Mouse (Mus musculus) intestine, embryonic 15.5 days (tissue): ENCODE measurements around the gene Tenm4. TPM values are rescaled to one million over a fixed set of nuclear protein-coding genes. Genes with fewer than 3 reads are reported as not detected.

Experiments
- ATAC-seq: fragments of 200-750 bp; cut with Nextera tagmentation; 2 replicates; pipeline ENCODE4 v1.8.0; 2017; ENCODE audit warnings: moderate TSS enrichment, moderate library complexity
- H3K27ac ChIP-seq: fragments of 300-500 bp; sonication (generic); 2 replicates; pipeline ENCODE4 v1.5.1; 2015; ENCODE audit warnings: mild to moderate bottlenecking, inconsistent platforms
- H3K27me3 ChIP-seq: fragments of 300-500 bp; sonication (generic); replicated peaks from 2 replicates; pipeline ENCODE4 v1.6.1; 2015; ENCODE audit warnings: inconsistent platforms
- H3K36me3 ChIP-seq: fragments of 300-500 bp; sonication (generic); 2 replicates; pipeline ENCODE4 v1.6.1; 2015; ENCODE audit warnings: inconsistent platforms
- H3K4me1 ChIP-seq: fragments of 300-500 bp; sonication (generic); replicated peaks from 2 replicates; pipeline ENCODE4 v1.6.1; 2015; ENCODE audit warnings: inconsistent platforms
- H3K4me2 ChIP-seq: fragments of 300-500 bp; sonication (generic); replicated peaks from 2 replicates; pipeline ENCODE4 v1.6.1; 2015; ENCODE audit warnings: mild to moderate bottlenecking, inconsistent platforms
- H3K4me3 ChIP-seq: fragments of 300-500 bp; sonication (generic); replicated peaks from 2 replicates; pipeline ENCODE4 v1.5.1; 2015; ENCODE audit warnings: inconsistent platforms
- H3K9ac ChIP-seq: fragments of 300-500 bp; sonication (generic); 2 replicates; pipeline ENCODE4 v1.6.1; 2015; ENCODE audit warnings: inconsistent platforms
- H3K9me3 ChIP-seq: fragments of 300-500 bp; sonication (generic); 2 replicates; pipeline ENCODE4 v1.6.1; 2016; ENCODE audit warnings: inconsistent platforms
- WGBS: fragments of 180-500 bp; shearing (Covaris S2); methylation state at CpG from one replicate; pipeline ENCODE4 v1.1.7; 2015; 5-methylcytosine and 5-hydroxymethylcytosine counted together
- polyA plus RNA-seq: library from polyadenylated mRNA; unstranded; fragments of >200 nt; fragmentation: Nextera tagmentation; extraction: Ambion mirVana; gene quantifications from 2 replicates; pipeline ENCODE4 v1.2.1, GENCODE M21; 2015

Gene Tenm4
- polyA plus RNA-seq, 1 experiment from 2014 or later, result 22.0 TPM

DNA sequence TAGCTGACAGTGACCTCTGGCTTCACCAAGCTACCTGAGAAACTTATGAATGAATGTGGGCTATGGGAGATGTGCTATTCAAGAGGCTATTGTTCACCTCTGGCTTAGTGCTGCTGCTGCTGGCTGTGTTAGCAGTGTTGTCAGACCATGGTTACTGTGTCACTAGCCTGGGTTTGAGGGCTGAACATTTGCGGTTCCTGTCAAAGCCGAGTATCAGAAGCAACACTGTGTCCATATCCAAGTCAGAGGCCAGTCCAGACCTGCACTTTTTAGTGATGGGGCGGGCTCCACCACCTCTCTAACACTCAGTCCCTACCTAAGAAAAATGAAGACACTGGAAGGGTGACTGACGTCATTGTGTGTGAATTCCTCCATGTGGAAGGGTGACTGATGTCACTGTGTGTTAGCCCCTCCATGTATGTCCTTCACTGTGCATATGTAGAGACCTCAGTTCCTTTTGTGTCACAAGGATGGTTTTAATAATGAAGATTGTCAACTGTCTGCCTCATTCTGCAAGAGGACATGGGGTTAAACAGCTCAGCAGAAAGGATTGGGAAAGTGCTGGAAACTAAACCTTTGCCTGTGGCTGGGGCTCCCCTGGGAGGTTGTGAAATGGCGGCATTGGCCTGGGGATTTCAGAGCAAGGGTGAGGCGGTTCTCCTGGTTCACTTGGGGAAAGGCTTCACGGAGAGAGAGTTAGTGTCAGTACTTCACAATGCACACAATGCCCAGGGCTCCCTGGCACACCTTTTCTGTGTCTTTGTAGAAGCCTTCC is 14.4 kb upstream of the Tenm4 start:
- H3K27ac ChIP-seq, result no peak overlapping the region
- no peaks in the 10 kb centered on the region for H3K4me1 ChIP-seq
- no peak overlapping the region for H3K4me2 ChIP-seq
- H3K36me3 ChIP-seq, result no peaks in the 10 kb centered on the region
- H3K9ac ChIP-seq, result no peak overlapping the region
- no peak for ATAC-seq
- no peak overlapping the region for H3K4me3 ChIP-seq
- no peaks in the 10 kb centered on the region for H3K27me3 ChIP-seq
- 75% methylated on average over 7 of the region's 7 CpGs for WGBS
- no peaks in the 10 kb centered on the region for H3K9me3 ChIP-seq

DNA sequence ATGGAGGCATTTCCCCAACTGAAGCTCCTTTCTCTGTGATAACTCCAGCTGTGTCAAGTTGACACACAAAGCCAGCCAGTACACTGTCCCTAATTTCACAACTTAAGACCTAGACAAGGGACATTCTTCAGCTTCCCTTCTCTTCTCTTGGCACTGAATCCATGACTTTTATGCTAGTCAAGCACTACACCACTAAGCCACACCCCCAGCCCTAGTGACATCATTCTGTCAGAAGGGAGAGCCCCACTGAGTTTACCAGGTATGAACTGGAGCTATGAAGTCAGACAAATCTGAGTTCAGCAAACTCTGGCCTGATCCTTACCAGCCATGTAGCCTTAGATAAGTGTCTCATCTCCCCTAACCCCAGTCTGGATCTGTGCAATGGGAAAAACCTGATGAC is 6.9 kb upstream of the Tenm4 start:
- Histone ChIP-seq H3K27ac (no peak overlapping the region), H3K9ac (no peak overlapping the region), H3K36me3 (no peaks in the 10 kb centered on the region), H3K9me3 (no peaks in the 10 kb centered on the region), H3K4me2 (no peak overlapping the region), H3K4me3 (no peak overlapping the region), H3K27me3 (no peaks in the 10 kb centered on the region), H3K4me1 (no peaks in the 10 kb centered on the region)
- no peak for ATAC-seq

DNA sequence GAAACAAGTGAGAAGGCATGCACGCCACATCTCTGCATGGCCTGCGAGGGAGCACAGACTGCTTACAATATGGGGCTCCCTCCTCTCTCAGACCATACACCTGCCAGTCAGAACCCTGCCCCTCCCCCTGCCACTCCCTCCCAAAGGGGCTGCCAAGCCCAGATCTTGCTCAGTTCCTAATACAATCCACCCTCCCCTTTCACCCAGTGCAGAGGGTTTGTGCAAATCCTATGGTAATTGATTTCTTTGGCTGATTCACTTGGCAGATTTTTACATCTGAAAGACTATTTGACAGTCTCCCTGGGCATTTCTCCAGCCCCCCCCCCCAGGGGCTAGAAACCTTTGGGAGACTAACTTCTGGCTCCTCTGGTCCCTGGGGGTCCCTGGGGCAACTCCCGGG is 2.1 kb upstream of the Tenm4 start:
- ATAC-seq, result no peak
- Histone ChIP-seq H3K9ac (no peak overlapping the region), H3K4me2 (no peak overlapping the region), H3K27ac (no peak overlapping the region), H3K4me1 (no peaks in the 10 kb centered on the region), H3K27me3 (no peaks in the 10 kb centered on the region), H3K36me3 (no peaks in the 10 kb centered on the region), H3K4me3 (no peak overlapping the region), H3K9me3 (no peaks in the 10 kb centered on the region)
- WGBS, result 44% methylated on average over 3 of the region's 3 CpGs

DNA sequence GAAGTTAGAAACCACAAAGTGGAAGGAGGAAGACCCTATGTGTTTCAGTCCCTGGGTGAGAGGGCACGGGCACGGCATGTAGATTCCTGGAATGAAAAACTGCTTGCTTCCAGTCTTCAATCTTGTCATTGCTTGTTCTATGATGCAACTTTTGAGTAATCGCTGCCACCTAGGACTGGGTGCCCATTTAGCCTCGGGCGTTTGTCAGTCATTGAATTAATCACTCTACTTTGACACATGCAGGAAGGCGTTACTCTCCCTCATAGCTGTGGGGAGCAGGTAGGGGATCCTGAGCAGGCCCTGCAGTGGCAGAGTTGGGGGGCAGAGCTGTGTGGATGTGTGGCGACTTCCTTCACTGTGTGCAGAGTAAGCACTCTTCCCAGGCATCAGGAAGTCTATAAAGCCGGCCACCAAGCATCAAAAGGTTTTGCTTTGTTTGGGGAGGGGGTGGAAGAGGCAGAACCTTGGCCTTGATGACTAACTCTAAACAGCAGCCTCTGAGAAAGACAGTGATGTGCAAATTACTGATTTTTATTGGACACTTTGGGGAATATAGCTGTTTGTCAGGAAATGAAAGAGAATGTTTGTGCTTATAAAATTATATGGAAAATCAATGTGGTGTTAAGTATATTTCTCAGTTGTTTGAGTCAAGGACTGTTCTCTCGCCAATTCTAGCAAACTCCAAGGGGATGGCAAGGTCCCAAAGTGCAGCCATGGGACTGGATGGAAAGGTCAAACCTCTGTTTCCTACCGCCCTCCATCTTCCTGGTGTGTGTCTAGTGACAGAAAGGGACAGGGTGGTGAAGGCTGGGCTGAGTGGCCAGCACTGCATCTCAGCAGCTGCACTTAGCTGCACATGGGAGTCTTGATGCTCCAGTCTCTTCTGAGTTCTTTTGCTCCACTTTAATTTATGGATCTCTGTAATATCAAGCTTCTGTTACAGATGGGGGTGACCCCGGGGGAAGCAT is 834 bp downstream of the Tenm4 start:
- 40% methylated on average over 11 of the region's 11 CpGs for WGBS
- no peaks in the 10 kb centered on the region for H3K27me3 ChIP-seq
- no peak overlapping the region for H3K4me3 ChIP-seq
- no peak for ATAC-seq
- no peak overlapping the region for H3K9ac ChIP-seq
- H3K9me3 ChIP-seq, result no peaks in the 10 kb centered on the region
- H3K27ac ChIP-seq, result no peak overlapping the region
- H3K4me1 ChIP-seq, result no peaks in the 10 kb centered on the region
- H3K36me3 ChIP-seq, result no peaks in the 10 kb centered on the region
- H3K4me2 ChIP-seq, result no peak overlapping the region

DNA sequence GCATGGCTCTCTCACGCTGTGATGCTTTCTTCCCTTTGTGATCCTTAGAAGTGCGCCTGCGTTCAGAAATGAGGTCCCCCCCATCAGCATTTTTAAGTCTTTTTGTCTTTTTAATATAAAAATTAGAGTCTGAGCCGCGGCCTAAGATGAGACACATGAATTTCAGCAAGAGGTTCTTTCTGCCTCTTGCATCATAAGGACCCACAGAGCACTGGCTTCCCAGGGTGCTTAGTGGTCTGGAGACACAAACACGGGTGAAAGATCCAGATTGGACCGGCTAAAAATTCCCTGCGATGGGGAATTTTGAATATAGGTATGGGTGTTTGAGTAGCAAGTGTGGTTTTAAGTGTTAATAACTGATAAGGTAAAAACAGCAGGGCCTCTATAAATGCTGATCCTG is 5.7 kb downstream of the Tenm4 start:
- no peak for ATAC-seq
- 81% methylated on average over 8 of the region's 8 CpGs for WGBS
- no peaks in the 10 kb centered on the region for H3K4me1 ChIP-seq

DNA sequence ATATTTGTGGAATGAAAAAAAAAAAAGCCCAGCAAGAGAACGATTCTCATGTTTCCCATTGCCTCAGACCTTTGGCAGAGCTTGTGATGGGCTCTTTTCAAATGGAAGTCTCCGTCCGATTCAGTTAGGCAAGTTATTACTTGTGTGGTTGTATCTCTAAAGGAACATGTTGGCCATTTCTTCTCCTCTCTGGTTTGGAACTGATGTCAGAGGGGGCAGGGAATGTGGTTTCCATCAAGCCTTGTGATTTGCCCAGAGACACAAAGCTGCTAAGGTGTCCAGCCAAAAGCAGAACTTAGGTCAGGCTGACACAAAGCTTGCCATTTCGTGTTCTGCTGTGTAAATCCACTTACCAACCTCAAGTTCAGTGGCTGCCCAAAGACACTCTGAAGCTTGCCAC is 10.7 kb downstream of the Tenm4 start:
- ATAC-seq, result no peak
- H3K4me2 ChIP-seq, result no peak overlapping the region
- no peak overlapping the region for H3K9ac ChIP-seq
- 81% methylated on average over 4 of the region's 4 CpGs for WGBS
- H3K4me3 ChIP-seq, result no peak overlapping the region
- H3K36me3 ChIP-seq, result no peaks in the 10 kb centered on the region
- no peak overlapping the region for H3K27ac ChIP-seq
- no peaks in the 10 kb centered on the region for H3K9me3 ChIP-seq
- no peaks in the 10 kb centered on the region for H3K27me3 ChIP-seq
- no peaks in the 10 kb centered on the region for H3K4me1 ChIP-seq

More for the DNA sequence above, 5.7 kb downstream of the Tenm4 start:
- H3K9ac ChIP-seq, result no peak overlapping the region
- H3K27me3 ChIP-seq, result no peaks in the 10 kb centered on the region
- H3K4me2 ChIP-seq, result no peak overlapping the region
- H3K9me3 ChIP-seq, result no peaks in the 10 kb centered on the region
- H3K36me3 ChIP-seq, result no peaks in the 10 kb centered on the region
- no peak overlapping the region for H3K4me3 ChIP-seq
- H3K27ac ChIP-seq, result no peak overlapping the region

DNA sequence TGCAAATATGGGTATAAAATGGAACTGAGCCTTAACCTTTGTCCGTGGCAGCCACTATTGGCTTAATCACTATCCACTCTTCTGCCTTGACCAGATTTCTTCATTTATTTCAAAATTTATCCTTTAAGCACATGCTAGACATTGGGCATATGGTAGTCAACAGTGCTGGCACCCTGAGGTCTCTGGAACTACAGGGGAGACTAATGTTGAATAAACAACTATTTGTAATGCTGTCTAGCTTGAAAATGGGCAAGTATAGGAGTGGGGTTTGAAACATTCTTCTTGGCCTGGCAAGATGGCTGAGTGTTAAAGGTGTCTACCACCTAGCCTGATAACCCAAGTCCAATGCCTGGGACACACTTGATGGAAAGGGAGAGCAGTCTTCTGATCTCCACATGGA is 12.1 kb downstream of the Tenm4 start:
- Histone ChIP-seq H3K27me3 (no peaks in the 10 kb centered on the region), H3K4me3 (no peak overlapping the region), H3K9me3 (no peaks in the 10 kb centered on the region), H3K36me3 (no peaks in the 10 kb centered on the region), H3K4me2 (no peak overlapping the region), H3K27ac (no peak overlapping the region), H3K9ac (no peak overlapping the region), H3K4me1 (no peaks in the 10 kb centered on the region)
- ATAC-seq, result no peak
- WGBS, result 98% methylated on average over 1 of the region's 1 CpGs

DNA sequence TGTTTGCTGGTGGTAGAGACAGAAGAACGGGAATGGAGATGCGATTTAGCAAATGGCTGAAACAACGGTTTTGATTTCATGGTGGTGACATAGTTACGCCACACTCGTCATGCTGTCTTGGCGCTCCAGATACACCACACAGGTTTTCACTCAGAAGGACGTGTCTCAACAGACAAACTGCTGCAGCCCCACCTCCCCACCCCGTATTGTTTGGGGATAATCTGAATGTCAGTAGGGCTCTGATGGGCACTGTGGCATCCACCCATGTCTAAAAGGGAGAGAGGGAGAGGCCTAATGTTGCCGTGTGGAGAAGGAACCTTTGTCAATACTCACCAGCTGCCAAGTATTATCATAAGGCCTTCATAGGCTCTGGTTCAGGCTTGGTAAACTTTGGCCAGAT is 14.4 kb downstream of the Tenm4 start:
- Histone ChIP-seq H3K27ac (no peak overlapping the region), H3K9ac (no peak overlapping the region)
- 86% methylated on average over 9 of the region's 9 CpGs for WGBS

DNA sequence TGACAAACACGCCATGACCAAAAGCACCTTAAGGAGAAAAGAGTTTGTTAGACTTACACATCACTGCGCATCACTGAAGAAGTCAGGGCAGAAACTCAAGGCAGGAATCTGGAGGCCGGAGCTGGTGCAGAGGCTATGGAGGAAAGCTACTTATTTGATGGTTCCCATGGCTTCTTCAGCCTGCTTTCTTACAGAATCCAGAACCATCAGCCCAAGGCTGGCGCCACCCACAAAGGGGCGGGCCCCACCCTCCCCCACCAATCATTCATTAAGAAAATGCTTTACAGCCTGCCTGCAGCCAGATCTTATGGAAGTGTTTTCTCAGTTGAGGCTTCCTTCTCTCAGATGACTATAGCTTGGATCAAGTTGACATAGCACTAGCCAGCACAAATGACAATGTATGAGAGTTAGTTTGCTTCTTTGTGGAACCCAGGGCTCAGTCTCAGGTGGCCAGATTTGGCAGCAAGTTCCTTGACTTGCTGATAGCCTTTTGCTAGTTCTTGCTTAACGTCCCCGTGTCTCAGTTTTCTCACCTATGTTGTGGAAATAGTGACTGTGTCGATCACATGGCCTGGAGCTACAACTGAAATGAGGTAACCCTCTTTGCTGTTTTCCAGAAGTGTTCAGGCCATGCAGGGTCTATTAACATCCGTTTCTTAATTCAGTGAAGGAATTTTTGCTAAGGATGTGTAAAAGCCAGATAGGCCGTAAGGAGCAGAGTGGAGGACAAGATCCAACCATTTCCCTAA is 32.9 kb downstream of the Tenm4 start:
- Histone ChIP-seq H3K27ac (no peak overlapping the region), H3K4me2 (no peak overlapping the region), H3K36me3 (no peaks in the 10 kb centered on the region), H3K9me3 (no peaks in the 10 kb centered on the region), H3K4me3 (no peak overlapping the region), H3K27me3 (0 out of 2 replicates have a peak, but pooled peaks cover 2% of the 10 kb centered on the region), H3K4me1 (no peaks in the 10 kb centered on the region), H3K9ac (no peak overlapping the region)
- 72% methylated on average over 10 of the region's 10 CpGs for WGBS
- ATAC-seq, result no peak

More for the DNA sequence above, 14.4 kb downstream of the Tenm4 start:
- H3K4me3 ChIP-seq, result no peak overlapping the region
- no peak for ATAC-seq
- no peaks in the 10 kb centered on the region for H3K9me3 ChIP-seq
- H3K27me3 ChIP-seq, result no peaks in the 10 kb centered on the region
- no peaks in the 10 kb centered on the region for H3K36me3 ChIP-seq
- no peaks in the 10 kb centered on the region for H3K4me1 ChIP-seq
- no peak overlapping the region for H3K4me2 ChIP-seq

DNA sequence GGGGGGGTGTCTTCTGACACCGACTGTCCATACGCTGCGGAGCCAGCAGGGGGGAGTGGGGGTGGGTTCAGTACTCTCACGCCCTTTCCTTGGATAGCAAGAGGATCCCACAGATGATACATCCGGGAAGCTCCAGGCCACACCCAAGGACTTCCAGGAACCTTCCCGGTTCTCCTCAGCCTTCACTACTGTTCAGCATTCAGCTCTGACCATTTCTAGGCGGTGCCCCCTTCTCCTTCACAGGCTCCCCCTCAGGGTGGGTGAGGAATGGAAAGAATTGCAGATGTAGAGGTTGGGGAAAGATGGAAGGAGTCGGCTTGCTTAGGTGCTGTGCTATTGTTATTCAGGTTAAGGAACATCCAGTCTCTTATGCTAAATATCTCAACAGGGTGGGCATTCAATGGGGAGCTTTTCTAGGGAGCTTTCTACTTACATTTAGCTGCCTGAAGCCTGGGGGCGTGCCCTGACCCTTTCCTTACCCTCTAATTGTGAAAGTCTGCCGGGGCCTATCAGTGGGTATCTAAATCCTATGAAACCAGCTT is 33.8 kb downstream of the Tenm4 start:
- Histone ChIP-seq H3K9me3 (no peaks in the 10 kb centered on the region), H3K9ac (no peak overlapping the region), H3K4me3 (no peak overlapping the region), H3K27ac (no peak overlapping the region), H3K36me3 (no peaks in the 10 kb centered on the region), H3K4me2 (no peak overlapping the region), H3K27me3 (0 out of 2 replicates have a peak, but pooled peaks cover 5% of the 10 kb centered on the region), H3K4me1 (no peaks in the 10 kb centered on the region)
- WGBS, result 33% methylated on average over 10 of the region's 10 CpGs
- ATAC-seq, result no peak

DNA sequence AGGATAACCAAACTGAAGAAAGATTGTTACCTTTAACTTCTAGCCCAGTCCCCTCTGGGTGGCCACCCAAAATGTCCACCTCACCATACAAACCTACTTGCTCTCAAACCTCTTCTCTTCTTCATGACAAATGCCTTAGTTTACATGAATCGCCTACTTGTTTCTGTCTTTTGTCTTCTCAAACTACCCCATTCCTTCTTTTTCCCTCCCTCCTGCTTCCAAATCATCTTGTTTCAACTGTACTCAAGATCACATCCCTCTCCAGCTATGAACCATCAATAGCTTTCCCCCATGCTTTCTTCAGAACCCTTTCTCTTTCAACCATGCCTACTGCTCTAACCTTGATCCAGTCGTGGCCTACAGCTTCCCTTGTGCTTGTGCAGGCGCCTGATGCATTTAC is 36.0 kb downstream of the Tenm4 start:
- 80% methylated on average over 3 of the region's 3 CpGs for WGBS
- H3K27ac ChIP-seq, result no peak overlapping the region
- no peak overlapping the region for H3K9ac ChIP-seq
- no peak overlapping the region for H3K4me3 ChIP-seq
- H3K36me3 ChIP-seq, result no peaks in the 10 kb centered on the region
- H3K9me3 ChIP-seq, result no peaks in the 10 kb centered on the region
- H3K4me2 ChIP-seq, result no peak overlapping the region
- H3K4me1 ChIP-seq, result peaks cover 3% of the 10 kb centered on the region; the same call in 1 of the 2 replicates
- H3K27me3 ChIP-seq, result 0 out of 2 replicates have a peak, but pooled peaks cover 11% of the 10 kb centered on the region
- ATAC-seq, result no peak
